Mouse (Mus musculus) heart, postnatal 4 days (tissue): ENCODE measurements around the gene Mlana. TPM values are rescaled to one million over a fixed set of nuclear protein-coding genes. Genes with fewer than 3 reads are reported as not detected.

ENCODE experiments used
- DNase-seq: peaks from one replicate; pipeline ENCODE4 v3.0.0; 2021
- total RNA-seq, 2 experiments: library from RNA; stranded (reverse); gene quantifications; 2 replicates each; pipeline ENCODE4 v1.2.3; 2021

Mlana gene
- total RNA-seq, 2 experiments from 2014 or later = 3.9 to 5.1 TPM

- no peak for DNase-seq
These were observed 56.3 kb downstream of the Mlana start for GRCm38 (mm10) chr19:29753939-29754338.

Other genes starting within 250 kb of the Mlana start
- 10 to 100 TPM; 25.5 to 28.0 TPM for gene Ric1, start 175.5 kb upstream of the Mlana start, total RNA-seq
- gene Ermp1, start 49.4 kb upstream of the Mlana start, total RNA-seq = 10 to 100 TPM; 11.4 TPM
- gene 9930021J03Rik, start 108.2 kb downstream of the Mlana start, total RNA-seq = 10 to 100 TPM; 14.4 to 15.8 TPM
- gene Ranbp6, start 115.2 kb downstream of the Mlana start, total RNA-seq = 10 to 100 TPM; 14.1 to 14.3 TPM
- gene Il33, start 227.3 kb downstream of the Mlana start, total RNA-seq = 1 to 10 TPM; 2.5 to 3.4 TPM